Mouse (Mus musculus) bone marrow, adult 2 months (tissue): ENCODE measurements around the gene Vps25. TPM values are rescaled to one million over a fixed set of nuclear protein-coding genes. Genes with fewer than 3 reads are reported as not detected.

Experiments used
- H3K27ac ChIP-seq: fragments of 200-500 bp; 2 replicates; pipeline ENCODE4 v1.5.1; 2012; ENCODE audit warnings: low read depth, mild to moderate bottlenecking, control low read depth, inconsistent platforms, low read length; ENCODE audit not compliant: control insufficient read depth, poor library complexity, insufficient read depth
- H3K4me1 ChIP-seq: fragments of 200-500 bp; 2 replicates; pipeline ENCODE4 v1.6.1; 2011; ENCODE audit warnings: low read length; ENCODE audit not compliant: control insufficient read depth, insufficient read depth
- H3K4me3 ChIP-seq: fragments of 200-500 bp; replicated peaks from 2 replicates; pipeline ENCODE3; 2011; ENCODE audit warnings: mild to moderate bottlenecking, low read depth, low read length, control low read depth; ENCODE audit not compliant: control insufficient read depth
- CTCF ChIP-seq: fragments of 200-500 bp; IDR thresholded peaks from 2 replicates; pipeline ENCODE4 v1.5.1; 2011; ENCODE audit warnings: low read length, control low read depth; ENCODE audit not compliant: control insufficient read depth, insufficient read depth
- POLR2A ChIP-seq: fragments of 200-500 bp; IDR thresholded peaks from 2 replicates; pipeline ENCODE4 v1.6.1; 2011; ENCODE audit warnings: low read depth, mild to moderate bottlenecking, control low read depth, low read length, borderline replicate concordance; ENCODE audit not compliant: control insufficient read depth
- WGBS: fragments of 180-500 bp; shearing (Covaris S2); methylation state at CpG from one replicate; pipeline ENCODE4 v1.1.7; 2018; 5-methylcytosine and 5-hydroxymethylcytosine counted together
- polyA plus RNA-seq: library from polyadenylated mRNA; stranded (reverse); fragments of >200 nt; gene quantifications from 2 replicates; pipeline ENCODE4 v1.2.4, GENCODE M21; 2011; ENCODE audit warnings: low replicate concordance; ENCODE audit not compliant: missing spikeins, insufficient read depth, insufficient read length

The Vps25 gene
- polyA plus RNA-seq, 1 experiment: 71.9 TPM

- H3K4me3 ChIP-seq: no peak overlapping the region
- WGBS: 84% methylated on average over 6 of the region's 6 CpGs
- H3K4me1 ChIP-seq: no peaks in the 10 kb centered on the region
- TF ChIP-seq CTCF (no peak), POLR2A (no peak)
- H3K27ac ChIP-seq: no peak overlapping the region
These were observed 5.9 kb upstream of the Vps25 start for GRCm38 (mm10) chr11:101247521-101248030.

- Histone ChIP-seq H3K4me3 (no peak overlapping the region), H3K4me1 (no peaks in the 10 kb centered on the region), H3K27ac (no peak overlapping the region)
- TF ChIP-seq CTCF (peak; percentile 58), POLR2A (no peak)
- WGBS: 41% methylated on average over 14 of the region's 14 CpGs
These were observed 5.1 kb upstream of the Vps25 start for GRCm38 (mm10) chr11:101248258-101248994.

GRCm38 (mm10) chr11:101251031-101251430 is 2.5 kb upstream of the Vps25 start:
- no peaks in the 10 kb centered on the region for H3K4me1 ChIP-seq

GRCm38 (mm10) chr11:101252941-101253340 is 566 bp upstream of the Vps25 start:
- Histone ChIP-seq H3K4me1 (no peaks in the 10 kb centered on the region), H3K27ac (no peak overlapping the region), H3K4me3 (peak overlapping the region; percentile 91)
- 7% methylated on average over 7 of the region's 7 CpGs for WGBS
- no peak for TF ChIP-seq CTCF
- no peak for TF ChIP-seq POLR2A

More at GRCm38 (mm10) chr11:101251031-101251430, 2.5 kb upstream of the Vps25 start:
- TF ChIP-seq CTCF: no peak
- no peak for TF ChIP-seq POLR2A
- H3K4me3 ChIP-seq: no peak overlapping the region
- no peak overlapping the region for H3K27ac ChIP-seq
- 81% methylated on average over 2 of the region's 2 CpGs for WGBS

GRCm38 (mm10) chr11:101255826-101256775 is 2.6 kb downstream of the Vps25 start:
- Histone ChIP-seq H3K4me1 (no peaks in the 10 kb centered on the region), H3K4me3 (no peak overlapping the region), H3K27ac (no peak overlapping the region)
- 84% methylated on average over 13 of the region's 13 CpGs for WGBS
- TF ChIP-seq POLR2A (no peak), CTCF (no peak)

- no peak overlapping the region; the same call in 1 of the 2 replicates for H3K27ac ChIP-seq
- no peaks in the 10 kb centered on the region for H3K4me1 ChIP-seq
- 57% methylated on average over 6 of the region's 6 CpGs for WGBS
- H3K4me3 ChIP-seq: no peak overlapping the region
- TF ChIP-seq CTCF (no peak), POLR2A (no peak)
These were observed 5.8 kb downstream of the Vps25 start for GRCm38 (mm10) chr11:101259261-101259712.

GRCm38 (mm10) chr11:101259948-101260825 is 6.7 kb downstream of the Vps25 start, which contains the start of gene Wnk4:
Gene Wnk4 (plus strand): TSS chr11:101260567.
- peak; percentile 35; the same call in 1 of the 2 replicates for TF ChIP-seq POLR2A
- TF ChIP-seq CTCF: no peak
- no peaks in the 10 kb centered on the region for H3K4me1 ChIP-seq
- 2% methylated on average over 43 of the region's 43 CpGs for WGBS
- peak within 1 kb of the TSS; percentile 70 for H3K27ac ChIP-seq
- H3K4me3 ChIP-seq: peak within 1 kb of the TSS; percentile 49
